Mouse (Mus musculus) liver, postnatal 0 days (tissue): Measurements from ENCODE around the gene Myl10.

Experiments
- CTCF ChIP-seq: sonication (generic); IDR thresholded peaks from 2 replicates; pipeline ENCODE4 v1.5.1; 2016; ENCODE audit warnings: antibody characterized with exemption, low read depth
- EP300 ChIP-seq: IDR thresholded peaks from 2 replicates; pipeline ENCODE4 v1.6.1; 2016; ENCODE audit warnings: antibody characterized with exemption, low read depth, mild to moderate bottlenecking

DNA sequence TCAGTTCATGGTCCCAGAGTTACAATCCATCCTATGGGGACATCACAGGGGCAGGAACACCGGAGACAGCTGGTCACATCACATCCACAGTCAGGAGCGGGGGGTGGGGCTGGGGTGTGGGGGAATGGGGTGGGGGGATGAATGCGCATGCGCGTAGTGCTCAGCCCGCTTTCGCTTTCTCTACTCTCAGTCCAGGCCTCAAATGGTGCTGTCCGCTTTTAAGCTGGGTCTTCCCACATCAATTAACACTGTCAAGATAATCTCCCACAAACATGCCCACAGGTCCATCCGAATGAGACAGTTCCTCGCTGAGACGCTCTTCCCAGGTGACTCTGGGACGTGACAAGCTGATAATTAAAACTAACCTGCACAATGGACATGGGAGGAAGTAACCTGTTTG, 15.2 kb downstream of the Myl10 start:
- no peak for TF ChIP-seq CTCF
- no peak for TF ChIP-seq EP300
